Mouse (Mus musculus) ovary, postnatal 10 days (tissue): Measurements from ENCODE around the gene Mn1.

Experiments used
- DNase-seq: peaks from one replicate; pipeline ENCODE4 v3.0.0; 2022; ENCODE audit warnings: low spot score

Gene Mn1

GRCm38 (mm10) chr5:111416591-111417374 lies at the start of gene Mn1:
Gene Mn1, plus strand, starts transcription at chr5:111417362.
- DNase-seq = peak; percentile 76

- no peak for DNase-seq
These were observed 49.1 kb upstream of the Mn1 start for GRCm38 (mm10) chr5:111367937-111368517.

- DNase-seq = no peak
These were observed 48.6 kb upstream of the Mn1 start for GRCm38 (mm10) chr5:111368576-111368975.

- no peak for DNase-seq
These were observed 41.5 kb upstream of the Mn1 start for GRCm38 (mm10) chr5:111375616-111376015.

- no peak for DNase-seq
These were observed 40.7 kb upstream of the Mn1 start for GRCm38 (mm10) chr5:111376276-111377020.

GRCm38 (mm10) chr5:111378126-111378993 lies 38.8 kb upstream of the Mn1 start:
- no peak for DNase-seq

- no peak for DNase-seq
These were observed 33.8 kb upstream of the Mn1 start for GRCm38 (mm10) chr5:111383335-111383734.

- DNase-seq = no peak
These were observed 26.3 kb upstream of the Mn1 start for GRCm38 (mm10) chr5:111390911-111391310.

GRCm38 (mm10) chr5:111391485-111391884 lies 25.7 kb upstream of the Mn1 start:
- DNase-seq = no peak

- no peak for DNase-seq
These were observed 23.6 kb upstream of the Mn1 start for GRCm38 (mm10) chr5:111393346-111394197.

- no peak for DNase-seq
These were observed 22.7 kb upstream of the Mn1 start for GRCm38 (mm10) chr5:111394198-111395053.

- DNase-seq = no peak
These were observed 21.4 kb upstream of the Mn1 start for GRCm38 (mm10) chr5:111395771-111396170.

- DNase-seq = no peak
These were observed 21.0 kb upstream of the Mn1 start for GRCm38 (mm10) chr5:111396199-111396598.

- no peak for DNase-seq
These were observed 18.7 kb upstream of the Mn1 start for GRCm38 (mm10) chr5:111398471-111398870.

GRCm38 (mm10) chr5:111399271-111399670 lies 17.9 kb upstream of the Mn1 start:
- DNase-seq = no peak

GRCm38 (mm10) chr5:111401879-111402650 lies 15.1 kb upstream of the Mn1 start:
- no peak for DNase-seq

GRCm38 (mm10) chr5:111402651-111402996 lies 14.5 kb upstream of the Mn1 start:
- no peak for DNase-seq

- no peak for DNase-seq
These were observed 12.4 kb upstream of the Mn1 start for GRCm38 (mm10) chr5:111404721-111405120.

GRCm38 (mm10) chr5:111408470-111409105 lies 8.6 kb upstream of the Mn1 start:
- no peak for DNase-seq
